Mouse (Mus musculus): ENCODE measurements around the gene Ogdhl.

DNA sequence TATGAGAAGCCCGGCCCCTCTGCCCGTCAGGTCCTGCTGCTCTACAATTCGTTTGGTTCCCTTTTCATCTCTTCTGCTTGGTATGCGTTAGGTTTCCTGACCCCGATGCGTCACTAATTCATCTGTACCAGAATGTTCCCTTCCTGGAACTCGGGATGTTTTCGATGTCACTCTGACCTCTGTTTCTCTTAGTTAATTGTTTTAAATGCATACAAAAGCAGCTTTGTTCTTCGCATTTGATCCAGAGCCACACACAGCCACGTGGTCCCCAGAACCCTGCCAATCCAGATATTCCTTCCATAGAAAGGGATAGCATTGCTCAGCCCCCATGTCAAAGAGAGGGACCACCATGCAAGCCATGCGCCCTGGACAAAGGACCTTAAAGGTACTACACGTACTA lies 20.2 kb upstream of the Ogdhl start:
- TF ChIP-seq CTCF (IDR thresholded peaks at IDR 0.05; ENCODE audit: extremely low read depth, insufficient read length, insufficient replicate concordance, low read depth, low read length): no peak
- no peak for TF ChIP-seq POLR2A (IDR thresholded peaks at IDR 0.05; ENCODE audit: low read depth, low read length)

All from small intestine, adult 2 months (tissue).